Mouse (Mus musculus): ENCODE results near the gene Mpv17l. TPM values are rescaled to one million over a fixed set of nuclear protein-coding genes. Genes with fewer than 3 reads are reported as not detected.
A peak's percentile ranks its signal among the peaks of the same experiment; 100 is the strongest.

The Mpv17l gene
- polyA plus RNA-seq, 1 experiment from 2014 or later, result 2.7 TPM

- no peak for DNase-seq (ENCODE audit: low spot score)
- H3K4me3 ChIP-seq (ENCODE audit: low read depth, low read length), result no peak overlapping the region
- H3K27ac ChIP-seq (ENCODE audit: low read depth, low read length), result no peak overlapping the region
- no peak overlapping the region for H3K9ac ChIP-seq (ENCODE audit: low read length)
- WGBS, result 84% methylated on average over 2 of the region's 2 CpGs
- no peak for ATAC-seq (replicated peaks; ENCODE audit: low FRiP score)
- H3K27me3 ChIP-seq (ENCODE audit: control insufficient read depth, insufficient read depth, low read length), result no peaks in the 10 kb centered on the region
- H3K36me3 ChIP-seq (ENCODE audit: control insufficient read depth, insufficient read depth, low read length), result no peaks in the 10 kb centered on the region
- H3K4me2 ChIP-seq (ENCODE audit: low read depth, low read length, severe bottlenecking), result no peak overlapping the region
- H3K4me1 ChIP-seq (replicated peaks; ENCODE audit: control insufficient read depth, insufficient read depth, low read length), result no peaks in the 10 kb centered on the region
- no peaks in the 10 kb centered on the region for H3K9me3 ChIP-seq (ENCODE audit: control insufficient read depth, low read length)
Measured at GRCm38 (mm10) chr16:13890449-13890848, 12.5 kb upstream of the Mpv17l start.

- H3K4me1 ChIP-seq (replicated peaks; ENCODE audit: control insufficient read depth, insufficient read depth, low read length), result no peaks in the 10 kb centered on the region
- DNase-seq (ENCODE audit: low spot score), result no peak
- no peaks in the 10 kb centered on the region for H3K9me3 ChIP-seq (ENCODE audit: control insufficient read depth, low read length)
- no peak overlapping the region for H3K9ac ChIP-seq (ENCODE audit: low read length)
- H3K4me3 ChIP-seq (ENCODE audit: low read depth, low read length), result no peak overlapping the region
- H3K27me3 ChIP-seq (ENCODE audit: control insufficient read depth, insufficient read depth, low read length), result no peaks in the 10 kb centered on the region
- no peaks in the 10 kb centered on the region for H3K36me3 ChIP-seq (ENCODE audit: control insufficient read depth, insufficient read depth, low read length)
- H3K4me2 ChIP-seq (ENCODE audit: low read depth, low read length, severe bottlenecking), result no peak overlapping the region
- H3K27ac ChIP-seq (ENCODE audit: low read depth, low read length), result no peak overlapping the region
- ATAC-seq (replicated peaks; ENCODE audit: low FRiP score), result no peak
Measured at GRCm38 (mm10) chr16:13892850-13893249, 10.1 kb upstream of the Mpv17l start.

DNA sequence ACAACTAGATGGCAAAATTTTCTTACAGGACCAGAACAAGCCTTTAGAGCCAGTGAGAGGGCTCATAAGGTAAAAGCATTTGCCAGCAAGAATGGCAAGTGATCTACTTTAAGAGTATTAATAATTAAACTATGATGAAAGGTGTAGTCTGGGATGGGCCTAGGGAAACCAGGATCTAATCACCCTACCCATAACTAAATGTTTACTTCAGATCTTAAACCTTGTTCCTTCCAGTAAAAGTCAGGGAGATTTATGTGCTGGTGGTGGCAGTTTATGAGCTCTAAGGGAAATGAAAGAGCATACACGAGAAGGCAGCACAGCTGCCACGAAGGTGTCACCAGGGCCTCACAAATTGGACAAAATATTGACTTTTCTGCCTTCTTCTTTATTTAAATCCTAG lies 8.9 kb upstream of the Mpv17l start:
- no peak overlapping the region for H3K4me2 ChIP-seq (ENCODE audit: low read depth, low read length, severe bottlenecking)
- H3K27ac ChIP-seq (ENCODE audit: low read depth, low read length), result no peak overlapping the region
- ATAC-seq (replicated peaks; ENCODE audit: low FRiP score) (no peak), DNase-seq (ENCODE audit: low spot score) (no peak)
- no peaks in the 10 kb centered on the region for H3K36me3 ChIP-seq (ENCODE audit: control insufficient read depth, insufficient read depth, low read length)
- H3K4me1 ChIP-seq (replicated peaks; ENCODE audit: control insufficient read depth, insufficient read depth, low read length), result no peaks in the 10 kb centered on the region
- H3K9ac ChIP-seq (ENCODE audit: low read length), result no peak overlapping the region
- H3K9me3 ChIP-seq (ENCODE audit: control insufficient read depth, low read length), result no peaks in the 10 kb centered on the region
- no peak overlapping the region for H3K4me3 ChIP-seq (ENCODE audit: low read depth, low read length)
- 94% methylated on average over 2 of the region's 2 CpGs for WGBS
- no peaks in the 10 kb centered on the region for H3K27me3 ChIP-seq (ENCODE audit: control insufficient read depth, insufficient read depth, low read length)

GRCm38 (mm10) chr16:13895740-13896139 lies 7.2 kb upstream of the Mpv17l start:
- ATAC-seq (replicated peaks; ENCODE audit: low FRiP score) (no peak), DNase-seq (ENCODE audit: low spot score) (no peak)
- Histone ChIP-seq H3K36me3 (ENCODE audit: control insufficient read depth, insufficient read depth, low read length) (no peaks in the 10 kb centered on the region), H3K4me3 (ENCODE audit: low read depth, low read length) (no peak overlapping the region), H3K27me3 (ENCODE audit: control insufficient read depth, insufficient read depth, low read length) (no peaks in the 10 kb centered on the region), H3K9me3 (ENCODE audit: control insufficient read depth, low read length) (no peaks in the 10 kb centered on the region), H3K4me1 (replicated peaks; ENCODE audit: control insufficient read depth, insufficient read depth, low read length) (no peaks in the 10 kb centered on the region), H3K9ac (ENCODE audit: low read length) (no peak overlapping the region), H3K27ac (ENCODE audit: low read depth, low read length) (no peak overlapping the region), H3K4me2 (ENCODE audit: low read depth, low read length, severe bottlenecking) (no peak overlapping the region)
- 85% methylated on average over 3 of the region's 3 CpGs for WGBS

DNA sequence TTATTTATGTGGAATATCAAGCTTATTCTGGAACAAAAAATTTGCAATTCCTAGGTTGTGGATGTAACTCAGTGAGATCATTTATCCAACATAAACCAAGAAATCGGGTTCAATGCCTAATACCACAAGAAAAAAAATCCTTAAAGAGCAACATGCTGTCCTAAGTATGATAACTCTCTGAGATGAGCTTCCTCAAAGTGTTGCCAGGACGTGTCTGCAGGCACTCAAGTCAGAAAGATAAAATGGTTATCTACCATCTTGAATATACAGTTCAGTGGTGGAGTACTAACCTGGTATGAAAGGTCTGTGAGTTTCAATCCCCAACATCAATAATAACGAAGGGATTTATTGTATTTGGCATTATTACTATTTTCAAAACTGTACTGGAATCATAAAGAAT lies 6.6 kb upstream of the Mpv17l start:
- no peaks in the 10 kb centered on the region for H3K27me3 ChIP-seq (ENCODE audit: control insufficient read depth, insufficient read depth, low read length)
- H3K36me3 ChIP-seq (ENCODE audit: control insufficient read depth, insufficient read depth, low read length), result no peaks in the 10 kb centered on the region
- ATAC-seq (replicated peaks; ENCODE audit: low FRiP score), result no peak
- DNase-seq (ENCODE audit: low spot score), result no peak
- H3K9ac ChIP-seq (ENCODE audit: low read length), result no peak overlapping the region
- H3K4me3 ChIP-seq (ENCODE audit: low read depth, low read length), result no peak overlapping the region
- no peaks in the 10 kb centered on the region for H3K4me1 ChIP-seq (replicated peaks; ENCODE audit: control insufficient read depth, insufficient read depth, low read length)
- 82% methylated on average over 3 of the region's 3 CpGs for WGBS
- H3K4me2 ChIP-seq (ENCODE audit: low read depth, low read length, severe bottlenecking), result no peak overlapping the region
- H3K9me3 ChIP-seq (ENCODE audit: control insufficient read depth, low read length), result no peaks in the 10 kb centered on the region
- H3K27ac ChIP-seq (ENCODE audit: low read depth, low read length), result no peak overlapping the region

GRCm38 (mm10) chr16:13898981-13899380 lies 4.0 kb upstream of the Mpv17l start:
- no peaks in the 10 kb centered on the region for H3K27me3 ChIP-seq (ENCODE audit: control insufficient read depth, insufficient read depth, low read length)
- no peak for DNase-seq (ENCODE audit: low spot score)
- no peak overlapping the region for H3K27ac ChIP-seq (ENCODE audit: low read depth, low read length)
- no peak overlapping the region for H3K4me3 ChIP-seq (ENCODE audit: low read depth, low read length)
- H3K36me3 ChIP-seq (ENCODE audit: control insufficient read depth, insufficient read depth, low read length), result no peaks in the 10 kb centered on the region
- H3K4me1 ChIP-seq (replicated peaks; ENCODE audit: control insufficient read depth, insufficient read depth, low read length), result 0 out of 2 replicates have a peak, but pooled peaks cover 2% of the 10 kb centered on the region
- WGBS, result 86% methylated on average over 2 of the region's 2 CpGs
- H3K4me2 ChIP-seq (ENCODE audit: low read depth, low read length, severe bottlenecking), result no peak overlapping the region
- no peaks in the 10 kb centered on the region for H3K9me3 ChIP-seq (ENCODE audit: control insufficient read depth, low read length)
- H3K9ac ChIP-seq (ENCODE audit: low read length), result no peak overlapping the region
- ATAC-seq (replicated peaks; ENCODE audit: low FRiP score), result no peak

DNA sequence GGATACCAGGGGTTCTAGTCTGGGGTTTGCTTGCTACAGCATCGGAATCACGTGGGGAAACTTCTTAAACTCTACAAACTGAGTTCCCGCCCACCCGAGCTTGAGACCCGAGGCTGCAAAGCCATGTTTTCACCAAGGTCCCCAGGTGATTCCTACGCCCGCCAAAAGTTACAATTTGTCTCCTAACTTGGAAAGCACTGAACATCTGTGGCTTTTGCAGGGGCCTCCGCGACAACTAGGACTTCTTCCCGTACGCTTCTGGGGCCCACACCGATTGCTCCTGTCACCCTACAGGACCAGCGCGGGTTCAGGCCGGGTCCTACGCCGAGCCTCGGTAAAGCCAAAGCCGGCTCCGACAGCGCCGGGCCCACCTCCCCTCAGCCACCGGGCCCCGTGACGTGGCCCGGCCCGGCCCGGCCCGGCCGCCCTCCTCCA lies 547 bp upstream of the Mpv17l start:
- DNase-seq (ENCODE audit: low spot score) (no peak), ATAC-seq (replicated peaks; ENCODE audit: low FRiP score) (no peak; the same call in 1 of the 2 replicates)
- Histone ChIP-seq H3K27me3 (ENCODE audit: control insufficient read depth, insufficient read depth, low read length) (no peaks in the 10 kb centered on the region), H3K4me2 (ENCODE audit: low read depth, low read length, severe bottlenecking) (peak overlapping the region; percentile 70), H3K9ac (ENCODE audit: low read length) (peak overlapping the region; percentile 82), H3K36me3 (ENCODE audit: control insufficient read depth, insufficient read depth, low read length) (no peaks in the 10 kb centered on the region), H3K4me3 (ENCODE audit: low read depth, low read length) (peak overlapping the region; percentile 93), H3K9me3 (ENCODE audit: control insufficient read depth, low read length) (no peaks in the 10 kb centered on the region), H3K4me1 (replicated peaks; ENCODE audit: control insufficient read depth, insufficient read depth, low read length) (0 out of 2 replicates have a peak, but pooled peaks cover 2% of the 10 kb centered on the region), H3K27ac (ENCODE audit: low read depth, low read length) (peak overlapping the region; percentile 62)
- WGBS, result under 1% methylated on average over 30 of the region's 30 CpGs

GRCm38 (mm10) chr16:13903488-13903887 lies 527 bp downstream of the Mpv17l start:
- peak; percentile 83 for ATAC-seq (replicated peaks; ENCODE audit: low FRiP score)
- Histone ChIP-seq H3K27ac (ENCODE audit: low read depth, low read length) (peak overlapping the region; percentile 62; the same call in 1 of the 2 replicates), H3K4me2 (ENCODE audit: low read depth, low read length, severe bottlenecking) (peak overlapping the region; percentile 70), H3K4me1 (replicated peaks; ENCODE audit: control insufficient read depth, insufficient read depth, low read length) (0 out of 2 replicates have a peak, but pooled peaks cover 2% of the 10 kb centered on the region), H3K4me3 (ENCODE audit: low read depth, low read length) (peak overlapping the region; percentile 93), H3K36me3 (ENCODE audit: control insufficient read depth, insufficient read depth, low read length) (no peaks in the 10 kb centered on the region), H3K27me3 (ENCODE audit: control insufficient read depth, insufficient read depth, low read length) (no peaks in the 10 kb centered on the region), H3K9me3 (ENCODE audit: control insufficient read depth, low read length) (no peaks in the 10 kb centered on the region), H3K9ac (ENCODE audit: low read length) (peak overlapping the region; percentile 82)
- no peak for DNase-seq (ENCODE audit: low spot score)
- WGBS, result 6% methylated on average over 8 of the region's 8 CpGs

GRCm38 (mm10) chr16:13907297-13907696 lies 4.3 kb downstream of the Mpv17l start:
- DNase-seq (ENCODE audit: low spot score), result no peak
- ATAC-seq (replicated peaks; ENCODE audit: low FRiP score), result no peak
- no peaks in the 10 kb centered on the region for H3K27me3 ChIP-seq (ENCODE audit: control insufficient read depth, insufficient read depth, low read length)
- H3K4me3 ChIP-seq (ENCODE audit: low read depth, low read length), result no peak overlapping the region
- no peak overlapping the region for H3K9ac ChIP-seq (ENCODE audit: low read length)
- H3K4me1 ChIP-seq (replicated peaks; ENCODE audit: control insufficient read depth, insufficient read depth, low read length), result no peaks in the 10 kb centered on the region
- no peak overlapping the region for H3K4me2 ChIP-seq (ENCODE audit: low read depth, low read length, severe bottlenecking)
- no peaks in the 10 kb centered on the region for H3K36me3 ChIP-seq (ENCODE audit: control insufficient read depth, insufficient read depth, low read length)
- WGBS, result 89% methylated on average over 3 of the region's 3 CpGs
- no peaks in the 10 kb centered on the region for H3K9me3 ChIP-seq (ENCODE audit: control insufficient read depth, low read length)
- H3K27ac ChIP-seq (ENCODE audit: low read depth, low read length), result no peak overlapping the region
